Mouse (Mus musculus): Measurements from ENCODE around the gene Chchd5. TPM values are rescaled to one million over a fixed set of nuclear protein-coding genes. Genes with fewer than 3 reads are reported as not detected.

Chchd5 gene
- polyA plus RNA-seq (2014; fragmentation: Nextera tagmentation; extraction: Ambion mirVana) = 24.4 and 25.0 TPM in 2 replicates

GRCm38 (mm10) chr2:129129412-129129929, at the start of gene Chchd5:
TSS of gene Chchd5 (plus strand) at chr2:129129700.
- ATAC-seq (ENCODE audit: low FRiP score, low TSS enrichment) (peak; percentile 99), DNase-seq (peak; percentile 97)
- H3K27ac ChIP-seq (replicated peaks; ENCODE audit: low read depth, low read length) = peak within 1 kb of the TSS; percentile 85
- H3K9ac ChIP-seq (replicated peaks; ENCODE audit: low read length) = peak within 1 kb of the TSS; percentile 81
- peak within 1 kb of the TSS; percentile 62 for H3K4me3 ChIP-seq (replicated peaks; ENCODE audit: low read depth, low read length)
- H3K9me3 ChIP-seq (ENCODE audit: control insufficient read depth, low read length) = peaks cover 9% of the 10 kb centered on the region; the same call in 1 of the 2 replicates
- H3K4me1 ChIP-seq (ENCODE audit: control insufficient read depth, insufficient read depth, low read length) = peaks cover 9% of the 10 kb centered on the region
- H3K4me2 ChIP-seq (ENCODE audit: low read length) = peak within 1 kb of the TSS; percentile 76
- H3K27me3 ChIP-seq (ENCODE audit: control insufficient read depth, insufficient read depth, low read length) = no peaks in the 10 kb centered on the region
- WGBS = under 1% methylated on average over 35 of the region's 35 CpGs
- peaks cover 44% of the 10 kb centered on the region for H3K36me3 ChIP-seq (ENCODE audit: control insufficient read depth, insufficient read depth, low read length)

GRCm38 (mm10) chr2:129081097-129081496, 48.4 kb upstream of the Chchd5 start:
- peaks cover 75% of the 10 kb centered on the region for H3K36me3 ChIP-seq (ENCODE audit: control insufficient read depth, insufficient read depth, low read length)
- ATAC-seq (ENCODE audit: low FRiP score, low TSS enrichment) = no peak

GRCm38 (mm10) chr2:129083514-129083913, 46.0 kb upstream of the Chchd5 start:
- Histone ChIP-seq H3K27ac (replicated peaks; ENCODE audit: low read depth, low read length) (no peak overlapping the region), H3K4me3 (replicated peaks; ENCODE audit: low read depth, low read length) (no peak overlapping the region), H3K4me2 (ENCODE audit: low read length) (no peak overlapping the region), H3K36me3 (ENCODE audit: control insufficient read depth, insufficient read depth, low read length) (peaks cover 65% of the 10 kb centered on the region), H3K4me1 (ENCODE audit: control insufficient read depth, insufficient read depth, low read length) (no peaks in the 10 kb centered on the region), H3K9ac (replicated peaks; ENCODE audit: low read length) (no peak overlapping the region), H3K27me3 (ENCODE audit: control insufficient read depth, insufficient read depth, low read length) (no peaks in the 10 kb centered on the region), H3K9me3 (ENCODE audit: control insufficient read depth, low read length) (no peaks in the 10 kb centered on the region)
- WGBS = 95% methylated on average over 5 of the region's 5 CpGs
- DNase-seq (no peak), ATAC-seq (ENCODE audit: low FRiP score, low TSS enrichment) (no peak)

More at GRCm38 (mm10) chr2:129081097-129081496, 48.4 kb upstream of the Chchd5 start:
- no peaks in the 10 kb centered on the region for H3K27me3 ChIP-seq (ENCODE audit: control insufficient read depth, insufficient read depth, low read length)
- H3K9me3 ChIP-seq (ENCODE audit: control insufficient read depth, low read length) = no peaks in the 10 kb centered on the region
- no peak for DNase-seq
- H3K4me3 ChIP-seq (replicated peaks; ENCODE audit: low read depth, low read length) = no peak overlapping the region
- H3K27ac ChIP-seq (replicated peaks; ENCODE audit: low read depth, low read length) = no peak overlapping the region
- H3K4me2 ChIP-seq (ENCODE audit: low read length) = no peak overlapping the region
- whole genome bisulfite sequencing = 74% methylated on average over 13 of the region's 13 CpGs
- H3K4me1 ChIP-seq (ENCODE audit: control insufficient read depth, insufficient read depth, low read length) = no peaks in the 10 kb centered on the region
- H3K9ac ChIP-seq (replicated peaks; ENCODE audit: low read length) = no peak overlapping the region

GRCm38 (mm10) chr2:129084959-129085358, 44.5 kb upstream of the Chchd5 start:
- ATAC-seq (ENCODE audit: low FRiP score, low TSS enrichment) (no peak), DNase-seq (peak; percentile 72)
- Histone ChIP-seq H3K4me3 (replicated peaks; ENCODE audit: low read depth, low read length) (no peak overlapping the region), H3K27ac (replicated peaks; ENCODE audit: low read depth, low read length) (no peak overlapping the region), H3K9ac (replicated peaks; ENCODE audit: low read length) (no peak overlapping the region), H3K4me1 (ENCODE audit: control insufficient read depth, insufficient read depth, low read length) (no peaks in the 10 kb centered on the region), H3K4me2 (ENCODE audit: low read length) (no peak overlapping the region), H3K9me3 (ENCODE audit: control insufficient read depth, low read length) (no peaks in the 10 kb centered on the region), H3K27me3 (ENCODE audit: control insufficient read depth, insufficient read depth, low read length) (no peaks in the 10 kb centered on the region), H3K36me3 (ENCODE audit: control insufficient read depth, insufficient read depth, low read length) (peaks cover 66% of the 10 kb centered on the region)
- 49% methylated on average over 2 of the region's 2 CpGs for WGBS

- no peaks in the 10 kb centered on the region for H3K9me3 ChIP-seq (ENCODE audit: control insufficient read depth, low read length)
- DNase-seq (no peak), ATAC-seq (ENCODE audit: low FRiP score, low TSS enrichment) (no peak)
- 93% methylated on average over 1 of the region's 1 CpGs for WGBS
- H3K9ac ChIP-seq (replicated peaks; ENCODE audit: low read length) = no peak overlapping the region
- no peak overlapping the region for H3K27ac ChIP-seq (replicated peaks; ENCODE audit: low read depth, low read length)
- H3K4me3 ChIP-seq (replicated peaks; ENCODE audit: low read depth, low read length) = no peak overlapping the region
- no peaks in the 10 kb centered on the region for H3K4me1 ChIP-seq (ENCODE audit: control insufficient read depth, insufficient read depth, low read length)
- no peak overlapping the region for H3K4me2 ChIP-seq (ENCODE audit: low read length)
- H3K36me3 ChIP-seq (ENCODE audit: control insufficient read depth, insufficient read depth, low read length) = peaks cover 64% of the 10 kb centered on the region
- H3K27me3 ChIP-seq (ENCODE audit: control insufficient read depth, insufficient read depth, low read length) = no peaks in the 10 kb centered on the region
Observed at GRCm38 (mm10) chr2:129087520-129087919, 42.0 kb upstream of the Chchd5 start.

GRCm38 (mm10) chr2:129090370-129090769, 39.1 kb upstream of the Chchd5 start:
- H3K4me2 ChIP-seq (ENCODE audit: low read length) = no peak overlapping the region
- H3K9me3 ChIP-seq (ENCODE audit: control insufficient read depth, low read length) = no peaks in the 10 kb centered on the region
- H3K27ac ChIP-seq (replicated peaks; ENCODE audit: low read depth, low read length) = no peak overlapping the region
- no peak overlapping the region for H3K4me3 ChIP-seq (replicated peaks; ENCODE audit: low read depth, low read length)
- peaks cover 72% of the 10 kb centered on the region for H3K36me3 ChIP-seq (ENCODE audit: control insufficient read depth, insufficient read depth, low read length)
- no peak for ATAC-seq (ENCODE audit: low FRiP score, low TSS enrichment)
- no peaks in the 10 kb centered on the region for H3K27me3 ChIP-seq (ENCODE audit: control insufficient read depth, insufficient read depth, low read length)
- DNase-seq = no peak
- no peaks in the 10 kb centered on the region for H3K4me1 ChIP-seq (ENCODE audit: control insufficient read depth, insufficient read depth, low read length)
- WGBS = 80% methylated on average over 4 of the region's 4 CpGs
- no peak overlapping the region for H3K9ac ChIP-seq (replicated peaks; ENCODE audit: low read length)

- 94% methylated on average over 12 of the region's 12 CpGs for WGBS
- H3K4me2 ChIP-seq (ENCODE audit: low read length) = no peak overlapping the region
- H3K9me3 ChIP-seq (ENCODE audit: control insufficient read depth, low read length) = no peaks in the 10 kb centered on the region
- H3K4me1 ChIP-seq (ENCODE audit: control insufficient read depth, insufficient read depth, low read length) = no peaks in the 10 kb centered on the region
- H3K27me3 ChIP-seq (ENCODE audit: control insufficient read depth, insufficient read depth, low read length) = no peaks in the 10 kb centered on the region
- DNase-seq = no peak
- H3K36me3 ChIP-seq (ENCODE audit: control insufficient read depth, insufficient read depth, low read length) = peaks cover 59% of the 10 kb centered on the region
- no peak for ATAC-seq (ENCODE audit: low FRiP score, low TSS enrichment)
- H3K4me3 ChIP-seq (replicated peaks; ENCODE audit: low read depth, low read length) = no peak overlapping the region
- H3K27ac ChIP-seq (replicated peaks; ENCODE audit: low read depth, low read length) = no peak overlapping the region
- H3K9ac ChIP-seq (replicated peaks; ENCODE audit: low read length) = no peak overlapping the region
Observed at GRCm38 (mm10) chr2:129092810-129093209, 36.7 kb upstream of the Chchd5 start.

- no peak overlapping the region for H3K4me3 ChIP-seq (replicated peaks; ENCODE audit: low read depth, low read length)
- no peak overlapping the region for H3K4me2 ChIP-seq (ENCODE audit: low read length)
- H3K9ac ChIP-seq (replicated peaks; ENCODE audit: low read length) = no peak overlapping the region
- no peaks in the 10 kb centered on the region for H3K27me3 ChIP-seq (ENCODE audit: control insufficient read depth, insufficient read depth, low read length)
- ATAC-seq (ENCODE audit: low FRiP score, low TSS enrichment) (no peak), DNase-seq (no peak)
- H3K27ac ChIP-seq (replicated peaks; ENCODE audit: low read depth, low read length) = no peak overlapping the region
- 91% methylated on average over 18 of the region's 18 CpGs for WGBS
- H3K9me3 ChIP-seq (ENCODE audit: control insufficient read depth, low read length) = no peaks in the 10 kb centered on the region
- peaks cover 50% of the 10 kb centered on the region for H3K36me3 ChIP-seq (ENCODE audit: control insufficient read depth, insufficient read depth, low read length)
- no peaks in the 10 kb centered on the region for H3K4me1 ChIP-seq (ENCODE audit: control insufficient read depth, insufficient read depth, low read length)
Observed at GRCm38 (mm10) chr2:129093926-129094724, 35.4 kb upstream of the Chchd5 start.
